Mouse (Mus musculus) cerebellum, adult 2 months (tissue): ENCODE results near the gene Sez6l. TPM values are rescaled to one million over a fixed set of nuclear protein-coding genes. Genes with fewer than 3 reads are reported as not detected.

Source experiments
- DNase-seq, 2 experiments: peaks; one replicate each; pipeline ENCODE4 v3.0.0; 2021
- H3K27ac ChIP-seq: fragments of 200-500 bp; 2 replicates; pipeline ENCODE4 v1.5.1; 2012; ENCODE audit warnings: low read length, control low read depth, inconsistent platforms; ENCODE audit not compliant: insufficient read depth
- H3K27me3 ChIP-seq: fragments of 200-500 bp; 2 replicates; pipeline ENCODE4 v1.6.1; 2012; ENCODE audit warnings: inconsistent platforms, mild to moderate bottlenecking, low read length, moderate library complexity; ENCODE audit not compliant: control insufficient read depth, insufficient read depth
- H3K4me1 ChIP-seq: fragments of 200-500 bp; 2 replicates; pipeline ENCODE4 v1.6.1; 2011; ENCODE audit warnings: low read length; ENCODE audit not compliant: control insufficient read depth, insufficient read depth
- H3K4me3 ChIP-seq: fragments of 200-500 bp; replicated peaks from 2 replicates; pipeline ENCODE3; 2011; ENCODE audit warnings: mild to moderate bottlenecking, low read depth, low read length, control low read depth; ENCODE audit not compliant: insufficient read depth
- CTCF ChIP-seq: fragments of 200-500 bp; IDR thresholded peaks from 2 replicates; pipeline ENCODE4 v1.5.1; 2011; ENCODE audit warnings: low read depth, mild to moderate bottlenecking, control low read depth, low read length, moderate library complexity, borderline replicate concordance; ENCODE audit not compliant: insufficient read depth
- POLR2A ChIP-seq: fragments of 200-500 bp; IDR thresholded peaks from 2 replicates; pipeline ENCODE4 v1.6.1; 2011; ENCODE audit warnings: low read length, control low read depth, borderline replicate concordance; ENCODE audit not compliant: insufficient read depth
- WGBS: fragments of 180-500 bp; shearing (Covaris S2); methylation state at CpG from one replicate; pipeline ENCODE4 v1.1.7; 2018; 5-methylcytosine and 5-hydroxymethylcytosine counted together
- polyA plus RNA-seq: library from polyadenylated mRNA; depleted of rRNA; stranded (reverse); fragments of >200 nt; gene quantifications from 2 replicates; pipeline ENCODE4 v1.2.3, GENCODE M21; 2012; rRNA removed

Sez6l gene
- polyA plus RNA-seq, 1 experiment: 81.5 TPM

GRCm38 (mm10) chr5:112370236-112370813 is 206.7 kb downstream of the Sez6l start:
- TF ChIP-seq CTCF (no peak; the same call in 1 of the 2 replicates), POLR2A (no peak)
- Histone ChIP-seq H3K4me1 (peaks cover 56% of the 10 kb centered on the region), H3K27me3 (no peaks in the 10 kb centered on the region), H3K27ac (peak overlapping the region; percentile 97), H3K4me3 (no peak overlapping the region)
- peak; percentile 51 to 59 for DNase-seq
- WGBS: 12% methylated on average over 12 of the region's 12 CpGs

GRCm38 (mm10) chr5:112369326-112369725 is 207.7 kb downstream of the Sez6l start:
- Histone ChIP-seq H3K4me3 (peak overlapping the region; percentile 19), H3K4me1 (peaks cover 56% of the 10 kb centered on the region), H3K27ac (peak overlapping the region; percentile 97), H3K27me3 (no peaks in the 10 kb centered on the region)
- TF ChIP-seq CTCF: no peak
- TF ChIP-seq POLR2A: no peak
- no peak for DNase-seq
- WGBS: 13% methylated on average over 13 of the region's 13 CpGs

Other genes starting within 250 kb of the Sez6l start
- 56.6 and 61.3 TPM in 2 replicates for gene Srrd, start 234.1 kb downstream of the Sez6l start, polyA plus RNA-seq
- gene Hps4, start 234.1 kb downstream of the Sez6l start, polyA plus RNA-seq: 47.4 and 54.5 TPM in 2 replicates
- gene Gm6583, start 221.2 kb downstream of the Sez6l start, polyA plus RNA-seq: not detected in 2 replicates
- 87.9 and 92.7 TPM in 2 replicates for gene Asphd2, start 182.3 kb downstream of the Sez6l start, polyA plus RNA-seq
- not detected in 2 replicates for gene Gm6588, start 127.8 kb downstream of the Sez6l start, polyA plus RNA-seq